Mouse (Mus musculus) myocyte (in vitro differentiated cells): ENCODE results near the gene Neto2. TPM values are rescaled to one million over a fixed set of nuclear protein-coding genes. Genes with fewer than 3 reads are reported as not detected.

ENCODE experiments used
- H3K27me3 ChIP-seq: one replicate; pipeline ENCODE4 v1.6.1; 2011; ENCODE audit not compliant: control insufficient read depth, insufficient read depth, insufficient read length
- H3K36me3 ChIP-seq: one replicate; pipeline ENCODE4 v1.6.1; 2011; ENCODE audit not compliant: control insufficient read depth, insufficient read depth
- H3K4me2 ChIP-seq: one replicate; pipeline ENCODE4 v1.6.1; 2011; ENCODE audit warnings: low read depth, control low read depth
- H3K4me3 ChIP-seq: one replicate; pipeline ENCODE4 v1.5.1; 2011; ENCODE audit warnings: mild to moderate bottlenecking, control low read depth, moderate library complexity
- H3K79me2 ChIP-seq: one replicate; pipeline ENCODE4 v1.6.1; 2011; ENCODE audit not compliant: control insufficient read depth, insufficient read depth
- H3ac ChIP-seq: one replicate; pipeline ENCODE4 v1.6.1; 2011; ENCODE audit not compliant: control insufficient read depth, insufficient read length
- CEBPB ChIP-seq: IDR thresholded peaks from 2 replicates; pipeline ENCODE4 v1.6.1; 2011; ENCODE audit warnings: mild to moderate bottlenecking, moderate library complexity; ENCODE audit not compliant: poor library complexity, insufficient read depth, severe bottlenecking
- E2F4 ChIP-seq: IDR thresholded peaks from one replicate; pipeline ENCODE4 v1.6.1; 2011; ENCODE audit warnings: mild to moderate bottlenecking, control low read depth, moderate library complexity; ENCODE audit not compliant: insufficient read depth
- MAX ChIP-seq: IDR thresholded peaks from one replicate; pipeline ENCODE4 v1.6.1; 2011; ENCODE audit warnings: low read depth, mild to moderate bottlenecking, control low read depth
- MYOD1 ChIP-seq, 3 experiments: IDR thresholded peaks; one replicate each; pipeline ENCODE4 v1.6.1; 2011; ENCODE audit warnings: control low read depth in 2 of 3, low read depth in 2 of 3, mild to moderate bottlenecking in 2 of 3, moderate library complexity in 1 of 3; ENCODE audit not compliant: insufficient read length in 2 of 3, control insufficient read depth in 1 of 3
- MYOG ChIP-seq, 3 experiments: IDR thresholded peaks; one replicate each; pipeline ENCODE4 v1.6.1; 2011; ENCODE audit warnings: control low read depth in 2 of 3, low read depth in 2 of 3, mild to moderate bottlenecking in 2 of 3; ENCODE audit not compliant: insufficient read length in 2 of 3, control insufficient read depth in 1 of 3, insufficient read depth in 1 of 3
- POLR2A ChIP-seq: IDR thresholded peaks from one replicate; pipeline ENCODE4 v1.6.1; 2011; ENCODE audit warnings: low read depth, mild to moderate bottlenecking, control low read depth, moderate library complexity; ENCODE audit not compliant: insufficient read length
- POLR2AphosphoS2 ChIP-seq: IDR thresholded peaks from one replicate; pipeline ENCODE4 v1.6.1; 2011; ENCODE audit warnings: low read depth, control low read depth; ENCODE audit not compliant: insufficient read length
- REST ChIP-seq: IDR thresholded peaks from one replicate; pipeline ENCODE4 v1.6.1; 2011; ENCODE audit warnings: mild to moderate bottlenecking, control low read depth, moderate library complexity; ENCODE audit not compliant: insufficient read depth, insufficient read length
- SRF ChIP-seq: IDR thresholded peaks from one replicate; pipeline ENCODE4 v1.6.1; 2011; ENCODE audit warnings: low read depth; ENCODE audit not compliant: control insufficient read depth, insufficient read length
- TCF12 ChIP-seq: IDR thresholded peaks from one replicate; pipeline ENCODE4 v1.6.1; 2011; ENCODE audit warnings: mild to moderate bottlenecking, control low read depth; ENCODE audit not compliant: poor library complexity, insufficient read depth, severe bottlenecking
- TCF3 ChIP-seq: IDR thresholded peaks from one replicate; pipeline ENCODE4 v1.6.1; 2011; ENCODE audit warnings: low read depth, control low read depth; ENCODE audit not compliant: insufficient read length
- USF1 ChIP-seq: IDR thresholded peaks from one replicate; pipeline ENCODE4 v1.6.1; 2011; ENCODE audit warnings: low read depth, mild to moderate bottlenecking, control low read depth, moderate library complexity
- polyA plus RNA-seq: library from polyadenylated mRNA; unstranded; fragments of >200 nt; fragmentation: generic; extraction: Trizol; gene quantifications from one replicate; pipeline ENCODE4 v1.2.1, GENCODE M21; 2012; ENCODE audit warnings: missing spikeins

The Neto2 gene
- polyA plus RNA-seq: 0.31 TPM

GRCm38 (mm10) chr8:85700751-85701351 is at the start of gene Neto2:
Gene Neto2, minus strand, starts transcription at chr8:85700924.
- Histone ChIP-seq H3K4me3 (no peak within 1 kb of the TSS), H3ac (no peak within 1 kb of the TSS), H3K79me2 (no peaks in the 10 kb centered on the region), H3K4me2 (peak within 1 kb of the TSS; percentile 18), H3K36me3 (no peaks in the 10 kb centered on the region), H3K27me3 (peaks cover 16% of the 10 kb centered on the region)
- TF ChIP-seq USF1 (no peak), MAX (no peak), E2F4 (no peak), MYOD1 (IDR thresholded peaks at IDR 0.05; ENCODE audit: control insufficient read depth in 1 of 3, insufficient read length in 2 of 3, low read depth in 2 of 3) (no peak), POLR2A (no peak), CEBPB (no peak), MYOG (IDR thresholded peaks at IDR 0.05; ENCODE audit: control insufficient read depth in 1 of 3, insufficient read depth in 1 of 3, insufficient read length in 2 of 3, low read depth in 2 of 3) (no peak), TCF12 (no peak), TCF3 (no peak), SRF (no peak), REST (no peak), POLR2AphosphoS2 (no peak)

- no peak overlapping the region for H3K4me2 ChIP-seq
- no peaks in the 10 kb centered on the region for H3K79me2 ChIP-seq
- TF ChIP-seq MYOD1 (IDR thresholded peaks at IDR 0.05; ENCODE audit: control insufficient read depth in 1 of 3, insufficient read length in 2 of 3, low read depth in 2 of 3): no peak
- TF ChIP-seq CEBPB: no peak
- TF ChIP-seq POLR2A: no peak
- no peak for TF ChIP-seq E2F4
- no peak for TF ChIP-seq TCF12
- TF ChIP-seq REST: no peak
- no peak for TF ChIP-seq MYOG (IDR thresholded peaks at IDR 0.05; ENCODE audit: control insufficient read depth in 1 of 3, insufficient read depth in 1 of 3, insufficient read length in 2 of 3, low read depth in 2 of 3)
- TF ChIP-seq SRF: no peak
- no peak for TF ChIP-seq MAX
- no peak for TF ChIP-seq TCF3
- no peak for TF ChIP-seq POLR2AphosphoS2
- no peaks in the 10 kb centered on the region for H3K27me3 ChIP-seq
- no peak overlapping the region for H3ac ChIP-seq
- H3K36me3 ChIP-seq: peaks cover 5% of the 10 kb centered on the region
- no peak overlapping the region for H3K4me3 ChIP-seq
These were observed 44.3 kb upstream of the Neto2 start for GRCm38 (mm10) chr8:85745053-85745452.

- Histone ChIP-seq H3K79me2 (no peaks in the 10 kb centered on the region), H3K4me3 (no peak overlapping the region), H3K4me2 (no peak overlapping the region), H3K27me3 (no peaks in the 10 kb centered on the region), H3K36me3 (peaks cover 13% of the 10 kb centered on the region), H3ac (no peak overlapping the region)
- TF ChIP-seq MYOG (IDR thresholded peaks at IDR 0.05; ENCODE audit: control insufficient read depth in 1 of 3, insufficient read depth in 1 of 3, insufficient read length in 2 of 3, low read depth in 2 of 3) (no peak), CEBPB (no peak), E2F4 (no peak), POLR2A (no peak)
These were observed 29.8 kb upstream of the Neto2 start for GRCm38 (mm10) chr8:85730545-85730944.

- Histone ChIP-seq H3K4me3 (no peak overlapping the region), H3K4me2 (no peak overlapping the region), H3K27me3 (no peaks in the 10 kb centered on the region), H3ac (no peak overlapping the region), H3K79me2 (no peaks in the 10 kb centered on the region), H3K36me3 (peaks cover 9% of the 10 kb centered on the region)
- no peak for TF ChIP-seq MYOG (IDR thresholded peaks at IDR 0.05; ENCODE audit: control insufficient read depth in 1 of 3, insufficient read depth in 1 of 3, insufficient read length in 2 of 3, low read depth in 2 of 3)
- no peak for TF ChIP-seq SRF
- no peak for TF ChIP-seq TCF3
- TF ChIP-seq POLR2A: no peak
- TF ChIP-seq CEBPB: no peak
- no peak for TF ChIP-seq POLR2AphosphoS2
- TF ChIP-seq MYOD1 (IDR thresholded peaks at IDR 0.05; ENCODE audit: control insufficient read depth in 1 of 3, insufficient read length in 2 of 3, low read depth in 2 of 3): no peak
- no peak for TF ChIP-seq REST
- TF ChIP-seq E2F4: no peak
- TF ChIP-seq USF1: no peak
- no peak for TF ChIP-seq TCF12
- TF ChIP-seq MAX: no peak
These were observed 16.5 kb upstream of the Neto2 start for GRCm38 (mm10) chr8:85717271-85717670.

GRCm38 (mm10) chr8:85716696-85717095 is 16.0 kb upstream of the Neto2 start:
- Histone ChIP-seq H3ac (no peak overlapping the region), H3K4me2 (no peak overlapping the region), H3K27me3 (no peaks in the 10 kb centered on the region), H3K36me3 (peaks cover 9% of the 10 kb centered on the region), H3K4me3 (no peak overlapping the region), H3K79me2 (no peaks in the 10 kb centered on the region)
- TF ChIP-seq SRF: no peak
